Mouse (Mus musculus): ENCODE data around the gene Tnfrsf13c. TPM values are rescaled to one million over a fixed set of nuclear protein-coding genes. Genes with fewer than 3 reads are reported as not detected.
"Not testable (repeated sequence)": the region's sequence is repeated elsewhere in the genome, so short reads cannot be mapped to it uniquely, and the experiment has no call there.

Gene Tnfrsf13c
- polyA plus RNA-seq, 1 experiment: 1.9 TPM

GRCm38 (mm10) chr15:82259510-82259909 lies 35.3 kb upstream of the Tnfrsf13c start:
- Histone ChIP-seq H3K9ac (ENCODE audit: low read depth, poor library complexity, severe bottlenecking) (no peak overlapping the region), H3K9me3 (replicated peaks; ENCODE audit: control insufficient read depth, insufficient read depth, low read length, poor library complexity, severe bottlenecking) (no peaks in the 10 kb centered on the region), H3K27ac (ENCODE audit: insufficient read depth, low read length) (no peak overlapping the region), H3K36me3 (ENCODE audit: control insufficient read depth, insufficient read depth, low read length, poor library complexity, severe bottlenecking) (no peaks in the 10 kb centered on the region), H3K27me3 (ENCODE audit: control insufficient read depth, insufficient read depth, low read length, poor library complexity, severe bottlenecking) (no peaks in the 10 kb centered on the region), H3K4me3 (ENCODE audit: low read depth, low read length) (peak overlapping the region; percentile 10; the same call in 1 of the 2 replicates), H3K4me1 (ENCODE audit: control insufficient read depth, insufficient read depth, low read length) (peaks cover 5% of the 10 kb centered on the region)
- TF ChIP-seq POLR2A (IDR thresholded peaks at IDR 0.05; ENCODE audit: insufficient read depth, low read length) (no peak), EP300 (IDR thresholded peaks at IDR 0.05; ENCODE audit: insufficient read depth, low read depth, low read length) (0 out of 2 replicates have a peak, but pooled peaks have one; percentile 53), CTCF (IDR thresholded peaks at IDR 0.05; ENCODE audit: low read depth, low read length) (peak; percentile 100)

GRCm38 (mm10) chr15:82255944-82256383 lies 31.8 kb upstream of the Tnfrsf13c start:
- no peaks in the 10 kb centered on the region for H3K36me3 ChIP-seq (ENCODE audit: control insufficient read depth, insufficient read depth, low read length, poor library complexity, severe bottlenecking)
- no peaks in the 10 kb centered on the region for H3K9me3 ChIP-seq (replicated peaks; ENCODE audit: control insufficient read depth, insufficient read depth, low read length, poor library complexity, severe bottlenecking)
- no peaks in the 10 kb centered on the region for H3K27me3 ChIP-seq (ENCODE audit: control insufficient read depth, insufficient read depth, low read length, poor library complexity, severe bottlenecking)
- H3K4me1 ChIP-seq (ENCODE audit: control insufficient read depth, insufficient read depth, low read length): peaks cover 8% of the 10 kb centered on the region
- H3K9ac ChIP-seq (ENCODE audit: low read depth, poor library complexity, severe bottlenecking): no peak overlapping the region
- TF ChIP-seq POLR2A (IDR thresholded peaks at IDR 0.05; ENCODE audit: insufficient read depth, low read length) (no peak), EP300 (IDR thresholded peaks at IDR 0.05; ENCODE audit: insufficient read depth, low read depth, low read length) (no peak), CTCF (IDR thresholded peaks at IDR 0.05; ENCODE audit: low read depth, low read length) (no peak)
- no peak overlapping the region for H3K27ac ChIP-seq (ENCODE audit: insufficient read depth, low read length)
- peak overlapping the region; percentile 25 for H3K4me3 ChIP-seq (ENCODE audit: low read depth, low read length)

GRCm38 (mm10) chr15:82255248-82255647 lies 31.1 kb upstream of the Tnfrsf13c start:
- H3K9ac ChIP-seq (ENCODE audit: low read depth, poor library complexity, severe bottlenecking): no peak overlapping the region
- H3K27me3 ChIP-seq (ENCODE audit: control insufficient read depth, insufficient read depth, low read length, poor library complexity, severe bottlenecking): no peaks in the 10 kb centered on the region
- TF ChIP-seq POLR2A (IDR thresholded peaks at IDR 0.05; ENCODE audit: insufficient read depth, low read length) (no peak), CTCF (IDR thresholded peaks at IDR 0.05; ENCODE audit: low read depth, low read length) (peak; percentile 63), EP300 (IDR thresholded peaks at IDR 0.05; ENCODE audit: insufficient read depth, low read depth, low read length) (no peak)
- no peak overlapping the region for H3K27ac ChIP-seq (ENCODE audit: insufficient read depth, low read length)
- no peaks in the 10 kb centered on the region for H3K36me3 ChIP-seq (ENCODE audit: control insufficient read depth, insufficient read depth, low read length, poor library complexity, severe bottlenecking)
- H3K9me3 ChIP-seq (replicated peaks; ENCODE audit: control insufficient read depth, insufficient read depth, low read length, poor library complexity, severe bottlenecking): no peaks in the 10 kb centered on the region
- H3K4me1 ChIP-seq (ENCODE audit: control insufficient read depth, insufficient read depth, low read length): peaks cover 8% of the 10 kb centered on the region
- H3K4me3 ChIP-seq (ENCODE audit: low read depth, low read length): no peak overlapping the region

GRCm38 (mm10) chr15:82252097-82252496 lies 27.9 kb upstream of the Tnfrsf13c start, which contains the start of gene 1500009C09Rik:
1500009C09Rik (plus strand) TSS chr15:82252397.
- Histone ChIP-seq H3K4me1 (ENCODE audit: control insufficient read depth, insufficient read depth, low read length) (peaks cover 8% of the 10 kb centered on the region), H3K9ac (ENCODE audit: low read depth, poor library complexity, severe bottlenecking) (no peak within 1 kb of the TSS), H3K27ac (ENCODE audit: insufficient read depth, low read length) (peak within 1 kb of the TSS; percentile 33; the same call in 1 of the 2 replicates), H3K36me3 (ENCODE audit: control insufficient read depth, insufficient read depth, low read length, poor library complexity, severe bottlenecking) (no peaks in the 10 kb centered on the region), H3K27me3 (ENCODE audit: control insufficient read depth, insufficient read depth, low read length, poor library complexity, severe bottlenecking) (no peaks in the 10 kb centered on the region), H3K9me3 (replicated peaks; ENCODE audit: control insufficient read depth, insufficient read depth, low read length, poor library complexity, severe bottlenecking) (no peaks in the 10 kb centered on the region), H3K4me3 (ENCODE audit: low read depth, low read length) (no peak within 1 kb of the TSS)
- no peak for TF ChIP-seq EP300 (IDR thresholded peaks at IDR 0.05; ENCODE audit: insufficient read depth, low read depth, low read length)
- TF ChIP-seq CTCF (IDR thresholded peaks at IDR 0.05; ENCODE audit: low read depth, low read length): no peak
- TF ChIP-seq POLR2A (IDR thresholded peaks at IDR 0.05; ENCODE audit: insufficient read depth, low read length): no peak

GRCm38 (mm10) chr15:82251579-82251978 lies 27.4 kb upstream of the Tnfrsf13c start:
- Histone ChIP-seq H3K4me3 (ENCODE audit: low read depth, low read length) (no peak overlapping the region), H3K27me3 (ENCODE audit: control insufficient read depth, insufficient read depth, low read length, poor library complexity, severe bottlenecking) (no peaks in the 10 kb centered on the region), H3K27ac (ENCODE audit: insufficient read depth, low read length) (no peak overlapping the region), H3K4me1 (ENCODE audit: control insufficient read depth, insufficient read depth, low read length) (peaks cover 8% of the 10 kb centered on the region), H3K9me3 (replicated peaks; ENCODE audit: control insufficient read depth, insufficient read depth, low read length, poor library complexity, severe bottlenecking) (no peaks in the 10 kb centered on the region), H3K36me3 (ENCODE audit: control insufficient read depth, insufficient read depth, low read length, poor library complexity, severe bottlenecking) (no peaks in the 10 kb centered on the region), H3K9ac (ENCODE audit: low read depth, poor library complexity, severe bottlenecking) (no peak overlapping the region)
- TF ChIP-seq EP300 (IDR thresholded peaks at IDR 0.05; ENCODE audit: insufficient read depth, low read depth, low read length): no peak

GRCm38 (mm10) chr15:82247131-82247776 lies 23.1 kb upstream of the Tnfrsf13c start:
- Histone ChIP-seq H3K4me1 (ENCODE audit: control insufficient read depth, insufficient read depth, low read length) (peaks cover 1% of the 10 kb centered on the region), H3K36me3 (ENCODE audit: control insufficient read depth, insufficient read depth, low read length, poor library complexity, severe bottlenecking) (no peaks in the 10 kb centered on the region; the same call in 1 of the 2 replicates), H3K9me3 (replicated peaks; ENCODE audit: control insufficient read depth, insufficient read depth, low read length, poor library complexity, severe bottlenecking) (no peaks in the 10 kb centered on the region), H3K4me3 (ENCODE audit: low read depth, low read length) (no peak overlapping the region), H3K27me3 (ENCODE audit: control insufficient read depth, insufficient read depth, low read length, poor library complexity, severe bottlenecking) (no peaks in the 10 kb centered on the region), H3K9ac (ENCODE audit: low read depth, poor library complexity, severe bottlenecking) (peak overlapping the region; percentile 20; the same call in 1 of the 2 replicates), H3K27ac (ENCODE audit: insufficient read depth, low read length) (peak overlapping the region; percentile 93)
- TF ChIP-seq EP300 (IDR thresholded peaks at IDR 0.05; ENCODE audit: insufficient read depth, low read depth, low read length) (peak; percentile 17; the same call in 1 of the 2 replicates), CTCF (IDR thresholded peaks at IDR 0.05; ENCODE audit: low read depth, low read length) (no peak)

- not testable (repeated sequence) for H3K9me3 ChIP-seq (replicated peaks; ENCODE audit: control insufficient read depth, insufficient read depth, low read length, poor library complexity, severe bottlenecking); H3K4me1 ChIP-seq (ENCODE audit: control insufficient read depth, insufficient read depth, low read length); H3K27me3 ChIP-seq (ENCODE audit: control insufficient read depth, insufficient read depth, low read length, poor library complexity, severe bottlenecking); H3K36me3 ChIP-seq (ENCODE audit: control insufficient read depth, insufficient read depth, low read length, poor library complexity, severe bottlenecking)
- H3K9ac ChIP-seq (ENCODE audit: low read depth, poor library complexity, severe bottlenecking): peak overlapping the region; percentile 86
- H3K4me3 ChIP-seq (ENCODE audit: low read depth, low read length): peak overlapping the region; percentile 97
- peak overlapping the region; percentile 64 for H3K27ac ChIP-seq (ENCODE audit: insufficient read depth, low read length)
Measured at GRCm38 (mm10) chr15:82244805-82245161, 20.6 kb upstream of the Tnfrsf13c start.
